Mouse (Mus musculus) brain, adult 2 months (tissue): ENCODE results near the gene Mb.
A peak's percentile ranks its signal among the peaks of the same experiment; 100 is the strongest.
"Not testable (repeated sequence)": the region's sequence is repeated elsewhere in the genome, so short reads cannot be mapped to it uniquely, and the experiment has no call there.

Experiments
- DNase-seq: peaks from one replicate; pipeline ENCODE4 v3.0.0; 2011; ENCODE audit warnings: low read depth, low spot score

The Mb gene

GRCm38 (mm10) chr15:77065259-77065852, 14.9 kb upstream of the Mb start:
- DNase-seq, result no peak

- no peak for DNase-seq
Observed at GRCm38 (mm10) chr15:77062746-77063145, 12.3 kb upstream of the Mb start.

- not testable (repeated sequence) for DNase-seq
Observed at GRCm38 (mm10) chr15:77059416-77059815, 8.9 kb upstream of the Mb start.

GRCm38 (mm10) chr15:77058566-77058965, 8.1 kb upstream of the Mb start:
- no peak for DNase-seq

- DNase-seq, result no peak
Observed at GRCm38 (mm10) chr15:77056791-77057051, 6.3 kb upstream of the Mb start.

- DNase-seq, result no peak
Observed at GRCm38 (mm10) chr15:77056001-77056790, 5.7 kb upstream of the Mb start.

GRCm38 (mm10) chr15:77054611-77055175, 4.2 kb upstream of the Mb start:
- no peak for DNase-seq

GRCm38 (mm10) chr15:77053021-77053420, 2.6 kb upstream of the Mb start:
- DNase-seq, result no peak

GRCm38 (mm10) chr15:77052176-77052575, 1.7 kb upstream of the Mb start:
- DNase-seq, result no peak

GRCm38 (mm10) chr15:77045609-77046008, 4.9 kb downstream of the Mb start:
- no peak for DNase-seq

GRCm38 (mm10) chr15:77044597-77045320, 5.7 kb downstream of the Mb start, which contains the start of gene Apol6:
Gene Apol6 (plus strand): TSS chr15:77044729.
- DNase-seq, result no peak

GRCm38 (mm10) chr15:77040784-77041183, 9.7 kb downstream of the Mb start:
- DNase-seq, result no peak

GRCm38 (mm10) chr15:77039211-77039700, 11.2 kb downstream of the Mb start:
- no peak for DNase-seq

GRCm38 (mm10) chr15:77037278-77038161, 12.9 kb downstream of the Mb start:
- DNase-seq, result peak; percentile 89

- peak; percentile 52 for DNase-seq
Observed at GRCm38 (mm10) chr15:77036989-77037277, 13.5 kb downstream of the Mb start.

GRCm38 (mm10) chr15:77036320-77036988, 14.0 kb downstream of the Mb start:
- peak; percentile 68 for DNase-seq

- DNase-seq, result no peak
Observed at GRCm38 (mm10) chr15:77035643-77036042, 14.8 kb downstream of the Mb start.

- peak; percentile 88 for DNase-seq
Observed at GRCm38 (mm10) chr15:77034526-77034925, 15.9 kb downstream of the Mb start.

- DNase-seq, result peak; percentile 13
Observed at GRCm38 (mm10) chr15:77031271-77031670, 19.2 kb downstream of the Mb start.

GRCm38 (mm10) chr15:77029331-77029991, 21.0 kb downstream of the Mb start:
- peak; percentile 84 for DNase-seq
